Mouse (Mus musculus) limb, embryonic 12.5 days (tissue): Measurements from ENCODE around the gene Hdhd5. TPM values are rescaled to one million over a fixed set of nuclear protein-coding genes. Genes with fewer than 3 reads are reported as not detected.

Experiments
- ATAC-seq: fragments of 200-750 bp; cut with Nextera tagmentation; 2 replicates; pipeline ENCODE4 v1.8.0; 2017; ENCODE audit warnings: low read depth, moderate TSS enrichment; ENCODE audit not compliant: insufficient number of reproducible peaks, insufficient read depth, low FRiP score, low TSS enrichment
- H3K27ac ChIP-seq: fragments of 300-500 bp; sonication (generic); 2 replicates; pipeline ENCODE4 v1.5.1; 2016; ENCODE audit warnings: mild to moderate bottlenecking, moderate library complexity
- H3K27me3 ChIP-seq: fragments of 300-500 bp; sonication (generic); 2 replicates; pipeline ENCODE4 v1.6.1; 2016; ENCODE audit warnings: mild to moderate bottlenecking, moderate library complexity
- H3K36me3 ChIP-seq: fragments of 300-500 bp; sonication (generic); 2 replicates; pipeline ENCODE4 v1.6.1; 2016; ENCODE audit warnings: mild to moderate bottlenecking, moderate library complexity
- H3K4me1 ChIP-seq: fragments of 300-500 bp; sonication (generic); replicated peaks from 2 replicates; pipeline ENCODE4 v1.6.1; 2016
- H3K4me2 ChIP-seq: fragments of 300-500 bp; sonication (generic); 2 replicates; pipeline ENCODE4 v1.6.1; 2016; ENCODE audit warnings: mild to moderate bottlenecking, moderate library complexity
- H3K4me3 ChIP-seq: fragments of 300-500 bp; sonication (generic); replicated peaks from 2 replicates; pipeline ENCODE4 v1.5.1; 2016; ENCODE audit warnings: mild to moderate bottlenecking
- H3K9ac ChIP-seq: fragments of 300-500 bp; sonication (generic); replicated peaks from 2 replicates; pipeline ENCODE4 v1.6.1; 2016; ENCODE audit warnings: mild to moderate bottlenecking, moderate library complexity
- H3K9me3 ChIP-seq: fragments of 300-500 bp; sonication (generic); 2 replicates; pipeline ENCODE4 v1.6.1; 2016; ENCODE audit warnings: mild to moderate bottlenecking, moderate library complexity
- WGBS: fragments of 180-500 bp; shearing (Covaris S2); methylation state at CpG from one replicate; pipeline ENCODE4 v1.1.7; 2016; 5-methylcytosine and 5-hydroxymethylcytosine counted together
- polyA plus RNA-seq: library from polyadenylated mRNA; unstranded; fragments of >200 nt; fragmentation: Nextera tagmentation; extraction: Ambion mirVana; gene quantifications from 2 replicates; pipeline ENCODE4 v1.2.1, GENCODE M21; 2016

Gene Hdhd5
- polyA plus RNA-seq, 1 experiment from 2014 or later, result 22.1 TPM

DNA sequence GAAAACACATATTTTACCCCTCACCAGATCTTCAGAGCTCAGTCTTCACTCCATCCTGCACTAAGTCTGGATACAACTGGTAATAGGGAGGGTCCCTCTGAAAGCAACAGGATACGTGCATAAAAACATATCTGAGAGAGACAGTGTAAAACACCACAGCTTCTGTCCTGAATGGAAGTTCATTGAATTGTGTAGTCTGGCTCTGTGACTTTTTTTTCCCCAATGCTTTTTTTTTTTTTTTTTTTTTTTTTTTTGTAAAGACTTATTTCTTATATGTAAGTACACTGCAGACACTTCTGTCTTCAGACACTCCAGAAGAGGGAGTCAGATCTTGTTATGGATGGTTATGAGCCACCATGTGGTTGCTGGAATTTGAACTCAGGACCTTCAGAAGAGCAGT lies 1.5 kb upstream of the Hdhd5 start:
- Histone ChIP-seq H3K27ac (no peak overlapping the region), H3K9me3 (no peaks in the 10 kb centered on the region), H3K4me1 (peaks cover 12% of the 10 kb centered on the region), H3K4me2 (no peak overlapping the region; the same call in 1 of the 2 replicates), H3K27me3 (no peaks in the 10 kb centered on the region), H3K4me3 (no peak overlapping the region), H3K36me3 (peaks cover 7% of the 10 kb centered on the region; the same call in 1 of the 2 replicates), H3K9ac (no peak overlapping the region)
- no peak for ATAC-seq
- 89% methylated on average over 1 of the region's 1 CpGs for WGBS

DNA sequence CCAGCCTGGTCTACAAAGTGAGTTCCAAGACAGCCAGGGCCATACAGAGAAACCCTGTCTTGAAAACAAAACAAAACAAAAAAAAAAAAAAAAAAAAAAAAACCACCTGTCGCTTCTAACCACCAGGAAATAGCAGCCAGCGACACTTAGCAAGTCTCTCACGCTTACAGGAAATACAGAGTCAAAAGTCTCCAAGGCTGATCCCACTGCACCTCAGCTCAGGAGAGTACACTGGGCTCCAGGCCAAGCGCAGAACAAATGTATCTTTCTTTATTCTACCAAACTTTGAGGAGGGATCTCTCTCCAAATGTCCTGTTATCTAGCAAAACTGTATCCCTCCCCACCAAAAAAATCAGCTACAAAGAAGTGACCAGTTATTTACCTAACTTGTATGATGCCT lies 2.0 kb downstream of the Hdhd5 start:
- Histone ChIP-seq H3K9ac (no peak overlapping the region), H3K9me3 (no peaks in the 10 kb centered on the region), H3K4me1 (peaks cover 12% of the 10 kb centered on the region), H3K4me2 (no peak overlapping the region), H3K36me3 (peaks cover 7% of the 10 kb centered on the region; the same call in 1 of the 2 replicates), H3K4me3 (0 out of 2 replicates have a peak overlapping the region, but pooled peaks have one; percentile 6), H3K27me3 (no peaks in the 10 kb centered on the region), H3K27ac (no peak overlapping the region)
- 84% methylated on average over 4 of the region's 4 CpGs for WGBS
- ATAC-seq, result no peak

DNA sequence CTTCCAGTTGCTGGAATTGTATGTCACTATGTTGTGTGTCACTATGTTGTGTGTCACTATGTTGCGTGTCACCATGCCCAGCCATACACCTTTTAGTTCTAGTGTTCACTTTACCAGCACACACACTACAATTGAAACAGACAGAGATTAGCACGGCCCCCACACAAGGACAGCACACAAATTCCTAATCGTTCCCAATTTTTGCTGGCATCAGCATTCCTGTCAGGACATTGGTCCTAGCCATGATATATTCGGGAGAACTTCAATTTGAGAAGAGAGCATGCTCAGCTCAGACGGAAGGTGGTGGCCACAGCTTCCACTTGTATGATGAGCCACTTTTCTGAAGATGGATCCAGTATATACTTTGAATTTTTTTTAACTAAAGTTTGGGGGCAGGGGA lies 6.3 kb downstream of the Hdhd5 start:
- Histone ChIP-seq H3K36me3 (peaks cover 43% of the 10 kb centered on the region), H3K27me3 (no peaks in the 10 kb centered on the region), H3K27ac (no peak overlapping the region), H3K4me3 (no peak overlapping the region), H3K4me2 (no peak overlapping the region), H3K9me3 (no peaks in the 10 kb centered on the region), H3K4me1 (peaks cover 6% of the 10 kb centered on the region), H3K9ac (no peak overlapping the region)
- 94% methylated on average over 5 of the region's 5 CpGs for WGBS
- ATAC-seq, result no peak

DNA sequence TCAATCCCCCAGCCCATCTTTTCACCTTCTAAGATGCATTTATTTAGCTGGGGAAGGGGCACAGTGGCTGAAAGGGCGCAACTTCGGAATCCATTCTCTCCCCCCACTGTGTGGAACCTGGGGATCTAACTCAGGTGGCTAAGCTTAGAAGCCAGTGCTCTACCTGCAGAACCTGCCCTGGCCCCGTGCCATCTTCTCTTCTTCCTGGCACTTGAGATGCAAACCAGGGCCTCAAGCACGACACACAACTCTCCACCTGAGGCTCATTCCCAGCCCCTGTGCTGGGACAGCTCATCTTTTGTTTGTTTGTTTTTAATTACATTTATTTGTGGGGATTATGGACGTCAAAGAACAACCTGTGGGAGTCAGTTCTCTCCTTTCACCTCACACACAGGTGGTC lies 11.5 kb downstream of the Hdhd5 start:
- Histone ChIP-seq H3K36me3 (peaks cover 77% of the 10 kb centered on the region), H3K9ac (no peak overlapping the region), H3K4me2 (no peak overlapping the region), H3K4me3 (no peak overlapping the region), H3K4me1 (no peaks in the 10 kb centered on the region), H3K27me3 (no peaks in the 10 kb centered on the region), H3K27ac (no peak overlapping the region), H3K9me3 (no peaks in the 10 kb centered on the region)
- ATAC-seq, result no peak
- WGBS, result 84% methylated on average over 5 of the region's 5 CpGs

DNA sequence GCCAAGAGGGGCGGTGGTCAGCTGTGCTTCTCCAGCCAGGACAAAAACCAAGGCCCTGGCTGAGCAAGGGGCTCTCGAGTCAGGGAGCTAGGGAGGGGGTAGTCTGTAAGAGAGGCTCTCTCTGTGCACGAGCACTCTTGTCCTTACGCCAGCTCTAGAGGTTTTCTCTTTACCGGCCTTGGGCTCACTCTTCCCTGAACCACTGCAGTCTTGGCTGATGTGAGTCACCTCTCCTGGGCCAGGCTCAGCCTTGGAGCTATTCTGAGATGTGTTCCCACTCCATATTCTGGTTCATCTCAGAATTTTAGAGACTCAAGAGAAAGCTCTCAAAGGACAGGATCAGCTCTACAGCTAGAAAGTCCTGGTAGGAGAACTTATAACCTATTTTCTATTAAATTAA lies 13.8 kb downstream of the Hdhd5 start:
- WGBS, result 87% methylated on average over 5 of the region's 5 CpGs
- H3K4me3 ChIP-seq, result no peak overlapping the region
- H3K9me3 ChIP-seq, result no peaks in the 10 kb centered on the region
- H3K4me1 ChIP-seq, result no peaks in the 10 kb centered on the region
- H3K9ac ChIP-seq, result no peak overlapping the region
- H3K4me2 ChIP-seq, result no peak overlapping the region
- ATAC-seq, result no peak
- no peak overlapping the region for H3K27ac ChIP-seq
- peaks cover 89% of the 10 kb centered on the region for H3K36me3 ChIP-seq
- H3K27me3 ChIP-seq, result no peaks in the 10 kb centered on the region

DNA sequence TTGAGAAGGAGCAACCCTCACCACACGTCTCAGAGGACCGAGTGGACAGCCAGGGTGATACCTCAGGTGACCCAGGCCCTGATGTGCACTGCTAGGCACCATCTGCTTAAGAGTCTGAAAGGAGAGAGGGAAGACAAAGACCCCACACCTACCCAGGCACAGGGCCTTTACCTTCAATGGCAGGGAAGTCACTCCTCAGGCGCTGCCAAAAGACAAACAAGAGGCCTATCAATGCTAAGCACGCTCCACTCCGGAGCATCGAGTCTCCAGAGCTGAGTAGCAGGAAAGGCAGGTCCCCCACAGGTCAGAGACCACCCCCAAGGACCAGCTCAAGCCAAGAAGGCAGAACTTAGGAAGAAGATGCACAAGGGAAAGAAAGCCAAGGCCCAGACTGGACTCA lies 14.2 kb downstream of the Hdhd5 start:
- H3K27ac ChIP-seq, result no peak overlapping the region

DNA sequence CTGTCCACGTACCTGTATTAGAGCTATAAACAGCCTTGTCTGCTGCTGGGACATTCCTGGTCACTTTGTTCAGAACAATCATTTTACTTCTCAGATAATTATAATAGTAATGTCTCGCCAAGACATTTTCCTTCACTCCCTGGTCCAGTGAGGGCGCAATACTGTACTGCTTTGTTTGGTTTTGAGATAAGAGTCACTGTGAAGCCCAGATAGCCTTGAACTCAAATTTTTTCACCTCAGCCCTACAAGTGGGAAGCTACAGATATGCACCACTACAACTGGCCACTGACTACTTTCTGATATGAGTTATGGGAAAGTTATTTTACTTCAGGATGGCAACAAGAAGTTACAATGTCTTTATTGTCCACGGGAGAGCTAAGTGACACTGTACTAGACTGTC lies 14.7 kb downstream of the Hdhd5 start:
- Histone ChIP-seq H3K9ac (no peak overlapping the region), H3K27ac (no peak overlapping the region), H3K4me1 (no peaks in the 10 kb centered on the region), H3K4me2 (no peak overlapping the region), H3K9me3 (no peaks in the 10 kb centered on the region), H3K36me3 (peaks cover 85% of the 10 kb centered on the region), H3K4me3 (no peak overlapping the region), H3K27me3 (no peaks in the 10 kb centered on the region)
- 96% methylated on average over 4 of the region's 4 CpGs for WGBS
- ATAC-seq, result no peak

More for the DNA sequence above, 14.2 kb downstream of the Hdhd5 start:
- 89% methylated on average over 6 of the region's 6 CpGs for WGBS
- Histone ChIP-seq H3K9ac (no peak overlapping the region), H3K27me3 (no peaks in the 10 kb centered on the region), H3K4me3 (no peak overlapping the region), H3K4me2 (no peak overlapping the region), H3K36me3 (peaks cover 85% of the 10 kb centered on the region), H3K4me1 (no peaks in the 10 kb centered on the region), H3K9me3 (no peaks in the 10 kb centered on the region)
- no peak for ATAC-seq

DNA sequence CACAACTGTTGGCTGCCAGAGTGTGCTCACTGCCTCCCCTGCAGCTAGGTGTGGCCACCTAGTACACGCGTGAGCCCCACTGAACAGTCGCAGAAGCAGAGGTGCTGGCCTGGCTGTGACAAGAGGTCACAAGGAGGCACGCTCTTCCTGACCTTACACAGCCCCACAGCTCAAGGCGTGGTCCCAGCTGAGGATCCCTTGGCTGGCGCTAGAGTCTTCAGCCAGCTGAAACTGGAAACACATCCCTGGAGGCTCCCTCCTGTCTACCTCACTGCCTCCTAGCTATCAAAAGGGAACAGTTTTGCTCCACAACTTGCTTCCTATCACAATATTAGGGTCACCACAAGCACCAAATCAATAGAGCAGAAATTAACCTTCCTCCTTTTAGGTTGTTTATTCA lies 19.9 kb downstream of the Hdhd5 start:
- no peaks in the 10 kb centered on the region for H3K27me3 ChIP-seq
- 72% methylated on average over 6 of the region's 6 CpGs for WGBS

DNA sequence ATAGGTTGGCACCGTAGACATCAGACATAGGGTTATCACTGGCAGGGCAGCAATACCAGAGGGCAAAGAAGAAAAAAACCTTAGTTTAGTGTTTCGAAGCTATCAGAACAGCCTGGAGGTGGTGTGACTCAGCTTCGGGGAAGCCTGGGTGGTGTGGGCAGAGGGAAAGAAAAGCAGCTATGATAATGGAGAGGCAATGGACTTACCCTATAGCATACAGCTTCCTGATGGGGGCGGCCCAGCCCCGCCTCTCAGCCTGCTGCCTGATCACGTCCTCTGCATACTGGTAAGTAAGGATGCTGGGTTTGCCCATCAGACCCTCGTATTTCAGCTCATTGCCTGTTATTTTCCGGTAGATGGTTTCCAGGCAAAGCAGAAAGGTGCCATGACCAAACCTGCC lies 20.7 kb downstream of the Hdhd5 start:
- Histone ChIP-seq H3K4me1 (peaks cover 5% of the 10 kb centered on the region; the same call in 1 of the 2 replicates), H3K9me3 (no peaks in the 10 kb centered on the region), H3K9ac (no peak overlapping the region), H3K27ac (no peak overlapping the region), H3K27me3 (no peaks in the 10 kb centered on the region), H3K4me3 (no peak overlapping the region), H3K4me2 (no peak overlapping the region), H3K36me3 (peaks cover 79% of the 10 kb centered on the region)
- 88% methylated on average over 8 of the region's 8 CpGs for WGBS
- no peak for ATAC-seq

More for the DNA sequence above, 19.9 kb downstream of the Hdhd5 start:
- Histone ChIP-seq H3K4me2 (no peak overlapping the region), H3K4me1 (no peaks in the 10 kb centered on the region), H3K4me3 (no peak overlapping the region), H3K36me3 (peaks cover 87% of the 10 kb centered on the region), H3K9ac (no peak overlapping the region), H3K9me3 (no peaks in the 10 kb centered on the region), H3K27ac (no peak overlapping the region)
- no peak for ATAC-seq

DNA sequence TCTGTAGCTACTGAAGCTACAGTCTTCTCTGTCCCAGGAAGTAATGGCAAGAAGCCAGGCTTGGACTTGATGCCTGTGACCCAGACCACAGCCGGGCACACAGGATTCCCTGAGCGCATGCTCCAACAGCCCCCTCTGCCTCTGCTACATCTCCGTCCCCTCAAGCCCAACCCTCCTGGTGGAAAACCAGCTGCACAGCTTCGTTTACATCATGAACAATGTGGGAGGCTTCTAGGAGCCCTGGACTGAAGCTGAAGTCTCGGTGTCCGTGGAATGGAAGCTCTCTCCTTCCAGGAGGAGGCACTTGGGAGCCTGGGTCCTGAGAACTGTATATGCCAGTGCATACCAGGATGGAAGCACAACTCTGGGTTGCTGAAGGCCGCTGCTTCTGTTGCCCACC lies 21.1 kb downstream of the Hdhd5 start:
- Histone ChIP-seq H3K4me1 (peaks cover 8% of the 10 kb centered on the region; the same call in 1 of the 2 replicates), H3K4me3 (no peak overlapping the region), H3K4me2 (no peak overlapping the region), H3K27me3 (no peaks in the 10 kb centered on the region), H3K9me3 (no peaks in the 10 kb centered on the region), H3K27ac (no peak overlapping the region), H3K36me3 (peaks cover 75% of the 10 kb centered on the region), H3K9ac (no peak overlapping the region)
- 83% methylated on average over 7 of the region's 7 CpGs for WGBS
- no peak for ATAC-seq

DNA sequence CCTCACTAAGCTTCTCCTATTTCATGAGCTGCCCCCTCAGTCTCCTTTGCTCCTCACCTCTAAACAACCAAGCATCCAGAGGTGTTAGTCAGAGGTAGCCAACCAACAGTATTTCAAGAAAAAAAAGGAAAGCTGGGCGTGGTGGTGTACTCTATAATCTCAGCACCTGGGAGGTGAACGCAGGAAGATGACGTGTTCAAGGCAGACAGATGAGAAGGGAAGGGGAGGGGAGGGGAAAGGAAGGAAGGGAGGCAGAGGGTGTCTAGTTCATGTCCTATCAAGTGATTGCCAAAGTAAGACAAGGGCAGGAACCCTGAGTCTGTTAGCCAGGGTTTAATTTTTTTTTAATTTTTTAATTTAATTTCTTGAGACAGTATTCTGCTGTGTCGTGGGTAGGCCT lies 22.5 kb downstream of the Hdhd5 start:
- Histone ChIP-seq H3K27me3 (no peaks in the 10 kb centered on the region), H3K4me2 (no peak overlapping the region), H3K9me3 (no peaks in the 10 kb centered on the region), H3K4me1 (peaks cover 8% of the 10 kb centered on the region; the same call in 1 of the 2 replicates), H3K27ac (no peak overlapping the region), H3K9ac (no peak overlapping the region), H3K36me3 (peaks cover 64% of the 10 kb centered on the region), H3K4me3 (no peak overlapping the region)
- ATAC-seq, result no peak
- WGBS, result 83% methylated on average over 4 of the region's 4 CpGs

DNA sequence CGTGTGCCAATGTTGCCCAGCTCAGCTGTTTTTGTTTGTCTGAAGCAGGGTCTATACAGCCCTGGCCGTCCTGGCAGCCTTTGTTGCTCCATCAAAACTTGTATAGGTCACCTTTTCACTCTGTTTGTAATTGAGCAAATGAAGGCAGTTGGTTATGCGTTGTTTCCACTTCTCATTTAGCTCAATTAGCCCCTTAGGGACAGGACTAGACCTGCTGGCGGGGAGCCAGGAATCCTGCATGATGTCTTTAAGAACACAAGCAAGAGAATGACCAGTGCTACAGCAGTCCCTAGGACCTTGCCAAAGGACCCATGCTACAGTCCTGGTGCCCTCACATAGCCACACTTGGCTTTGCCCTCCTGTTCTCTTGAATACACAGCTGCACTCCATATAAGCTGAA lies 25.6 kb downstream of the Hdhd5 start:
- Histone ChIP-seq H3K4me2 (no peak overlapping the region), H3K27ac (0 out of 2 replicates have a peak overlapping the region, but pooled peaks have one; percentile 8), H3K27me3 (no peaks in the 10 kb centered on the region), H3K4me3 (no peak overlapping the region), H3K9me3 (peaks cover 2% of the 10 kb centered on the region; the same call in 1 of the 2 replicates), H3K9ac (no peak overlapping the region), H3K4me1 (peaks cover 8% of the 10 kb centered on the region; the same call in 1 of the 2 replicates), H3K36me3 (peaks cover 37% of the 10 kb centered on the region)
- no peak for ATAC-seq
- WGBS, result 61% methylated on average over 4 of the region's 4 CpGs
